Mouse (Mus musculus) ES-E14 (cell line): ENCODE results near the gene Bri3.

ENCODE experiments used
- CHD2 ChIP-seq: IDR thresholded peaks from 2 replicates; pipeline ENCODE4 v1.6.1; 2014; ENCODE audit warnings: mild to moderate bottlenecking, low read depth, low read length, inconsistent platforms
- MAFK ChIP-seq: IDR thresholded peaks from 2 replicates; pipeline ENCODE4 v1.6.1; 2014; ENCODE audit warnings: mild to moderate bottlenecking, low read depth, low read length, inconsistent platforms; ENCODE audit not compliant: insufficient read depth
- ZC3H11A ChIP-seq: IDR thresholded peaks from 2 replicates; pipeline ENCODE4 v1.6.1; 2012; ENCODE audit warnings: low read depth, mild to moderate bottlenecking, inconsistent platforms, low read length, borderline replicate concordance

GRCm38 (mm10) chr5:144289769-144290440 lies 45.7 kb downstream of the Bri3 start:
- no peak for TF ChIP-seq ZC3H11A
- TF ChIP-seq CHD2: no peak
- TF ChIP-seq MAFK: no peak
